Mouse (Mus musculus) left cerebral cortex, adult 2 months (tissue): ENCODE measurements at regions not wholly inside any gene's neighbourhood (a gene's known extent, or its start where the extent isn't known, plus 50 kb on each side); places are given as distances from the start of the nearest gene placed in this dataset.

Experiments used
- DNase-seq, 2 experiments: peaks; one replicate each; pipeline ENCODE4 v3.0.0; 2021 to 2022; ENCODE audit warnings: low spot score in 2 of 2, mixed read lengths in 1 of 2; ENCODE audit errors: extremely low spot score in 1 of 2
- H3K27ac ChIP-seq: fragments of 200-600 bp; 2 replicates; pipeline ENCODE4 v1.8.1; 2022
- H3K4me3 ChIP-seq: fragments of 200-600 bp; 2 replicates; pipeline ENCODE4 v1.8.1; 2022
- CTCF ChIP-seq: fragments of 200-600 bp; IDR thresholded peaks from 2 replicates; pipeline ENCODE4 v1.8.1; 2022; ENCODE audit warnings: antibody characterized with exemption, mild to moderate bottlenecking, moderate library complexity
- intact Hi-C: fragments of 180-260 bp; cut with DNase I; formaldehyde crosslinking; loops from one replicate; pipeline ENCODE4 v1.15.1; 2025

- Histone ChIP-seq H3K4me3 (no peak overlapping the region), H3K27ac (no peak overlapping the region)
- DNase-seq, result no peak
- TF ChIP-seq CTCF, result no peak
- intact Hi-C loops, result no loop called here
These were observed 424.0 kb upstream of the Sorcs1 start for GRCm38 (mm10) chr19:51102411-51102810.

- no peak for TF ChIP-seq CTCF
- intact Hi-C loops, result loop anchor here (5.0 kb wide), 1 partner anchor 1898 kb away; no protein-coding TSS in a partner anchor
- Histone ChIP-seq H3K27ac (no peak overlapping the region), H3K4me3 (no peak overlapping the region)
- no peak for DNase-seq
These were observed 396.3 kb upstream of the Sorcs1 start for GRCm38 (mm10) chr19:51074762-51075161.

- intact Hi-C loops, result no loop called here
- Histone ChIP-seq H3K4me3 (no peak overlapping the region), H3K27ac (no peak overlapping the region)
- no peak for TF ChIP-seq CTCF
- DNase-seq, result no peak
These were observed 381.7 kb upstream of the Sorcs1 start for GRCm38 (mm10) chr19:51059961-51060665.

- intact Hi-C loops, result no loop called here
- TF ChIP-seq CTCF, result no peak
- H3K27ac ChIP-seq, result no peak overlapping the region
These were observed 365.1 kb upstream of the Sorcs1 start for GRCm38 (mm10) chr19:51043544-51043943.

GRCm38 (mm10) chr19:50994471-50994870, 316.0 kb upstream of the Sorcs1 start:
- intact Hi-C loops, result no loop called here
- Histone ChIP-seq H3K27ac (no peak overlapping the region), H3K4me3 (no peak overlapping the region)
- DNase-seq, result no peak
- no peak for TF ChIP-seq CTCF

More at GRCm38 (mm10) chr19:51043544-51043943, 365.1 kb upstream of the Sorcs1 start:
- no peak for DNase-seq
- no peak overlapping the region for H3K4me3 ChIP-seq

GRCm38 (mm10) chr19:50971066-50971465, 292.6 kb upstream of the Sorcs1 start:
- H3K4me3 ChIP-seq, result no peak overlapping the region
- no peak for TF ChIP-seq CTCF
- no peak for DNase-seq
- no peak overlapping the region for H3K27ac ChIP-seq
- intact Hi-C loops, result no loop called here

- no peak for DNase-seq
These were observed 283.5 kb upstream of the Sorcs1 start for GRCm38 (mm10) chr19:50961910-50962309.

GRCm38 (mm10) chr19:50945006-50945405, 266.6 kb upstream of the Sorcs1 start:
- intact Hi-C loops, result no loop called here
- no peak for TF ChIP-seq CTCF
- H3K4me3 ChIP-seq, result no peak overlapping the region
- DNase-seq, result peak; percentile 8 to 12
- no peak overlapping the region for H3K27ac ChIP-seq

More at GRCm38 (mm10) chr19:50961910-50962309, 283.5 kb upstream of the Sorcs1 start:
- no peak overlapping the region for H3K27ac ChIP-seq
- intact Hi-C loops, result no loop called here
- no peak for TF ChIP-seq CTCF
- no peak overlapping the region for H3K4me3 ChIP-seq

- no peak for TF ChIP-seq CTCF
- H3K4me3 ChIP-seq, result no peak overlapping the region
- no peak for DNase-seq
- no peak overlapping the region for H3K27ac ChIP-seq
- intact Hi-C loops, result loop anchor here (10.0 kb wide), 1 partner anchor 647 kb away; no protein-coding TSS in a partner anchor
These were observed 233.2 kb upstream of the Sorcs1 start for GRCm38 (mm10) chr19:50911646-50912045.

GRCm38 (mm10) chr19:50910674-50911073, 232.2 kb upstream of the Sorcs1 start:
- Histone ChIP-seq H3K27ac (no peak overlapping the region), H3K4me3 (no peak overlapping the region)
- no peak for DNase-seq
- TF ChIP-seq CTCF, result peak; percentile 30
- intact Hi-C loops, result loop anchor here (10.0 kb wide), 1 partner anchor 646 kb away; no protein-coding TSS in a partner anchor

- H3K27ac ChIP-seq, result no peak overlapping the region
- intact Hi-C loops, result no loop called here
- no peak for DNase-seq
- no peak overlapping the region for H3K4me3 ChIP-seq
- TF ChIP-seq CTCF, result no peak
These were observed 230.3 kb upstream of the Sorcs1 start for GRCm38 (mm10) chr19:50908751-50909150.

GRCm38 (mm10) chr19:50893755-50894154, 215.3 kb upstream of the Sorcs1 start:
- no peak overlapping the region for H3K27ac ChIP-seq
- H3K4me3 ChIP-seq, result no peak overlapping the region
- intact Hi-C loops, result no loop called here
- no peak for DNase-seq
- no peak for TF ChIP-seq CTCF

GRCm38 (mm10) chr19:50872661-50873060, 194.2 kb upstream of the Sorcs1 start:
- no peak for DNase-seq
- intact Hi-C loops, result no loop called here
- no peak for TF ChIP-seq CTCF
- no peak overlapping the region for H3K27ac ChIP-seq
- H3K4me3 ChIP-seq, result no peak overlapping the region
